ENCODE assay signal across 7 mouse cellular contexts in the genomic region with DNA sequence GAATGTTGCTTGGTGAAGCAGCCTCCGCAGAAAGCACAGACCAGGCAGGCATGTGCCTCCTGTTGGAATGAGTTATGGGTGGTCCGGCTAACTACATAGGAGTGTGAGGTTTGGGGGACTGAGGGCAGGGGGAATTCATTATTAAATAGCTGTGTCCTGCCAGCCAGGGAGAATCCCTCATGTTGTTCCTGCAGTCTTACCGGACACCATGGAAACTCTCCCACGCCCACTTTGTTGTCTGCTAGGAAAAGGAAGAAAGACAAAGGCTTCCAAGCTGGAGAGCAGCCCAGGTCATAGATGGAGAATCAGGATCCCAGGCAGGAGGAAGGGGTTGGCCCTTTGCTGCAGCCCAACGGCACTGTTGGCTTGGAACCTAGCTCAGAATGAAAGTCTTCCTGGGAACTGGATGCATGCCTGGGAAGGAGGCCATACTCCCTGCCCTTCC. TPM values are rescaled to one million over a fixed set of nuclear protein-coding genes. Genes with fewer than 3 reads are reported as not detected.
DNase-seq lines count a peak whose midpoint lies in the region; ATAC-seq and TF ChIP-seq lines count a peak whose summit lies in the region.

No protein-coding gene starts in this region.

- H3K4me2 ChIP-seq in forebrain, embryonic 12.5 days, result peak overlapping the region; percentile 29
- peak overlapping the region; percentile 43 for H3K4me2 ChIP-seq in hindbrain, embryonic 13.5 days
- no peak overlapping the region for H3K4me2 ChIP-seq in stomach, postnatal 0 days (replicated peaks; ENCODE audit: low read depth)

- no peak for TF ChIP-seq CTCF in stomach, postnatal 0 days (IDR thresholded peaks at IDR 0.05; ENCODE audit: low read depth)

- no peak for TF ChIP-seq EP300 in stomach, postnatal 0 days (optimal IDR thresholded peaks at IDR 0.05)

- H3K27ac ChIP-seq in forebrain, embryonic 12.5 days, result peak overlapping the region; percentile 61; the same call in 1 of the 2 replicates
- peak overlapping the region; percentile 73 for H3K27ac ChIP-seq in hindbrain, embryonic 13.5 days
- no peak overlapping the region for H3K27ac ChIP-seq in stomach, postnatal 0 days (replicated peaks)

- no peaks in the 10 kb centered on the region for H3K9me3 ChIP-seq in forebrain, embryonic 12.5 days
- no peaks in the 10 kb centered on the region for H3K9me3 ChIP-seq in hindbrain, embryonic 13.5 days
- H3K9me3 ChIP-seq in stomach, postnatal 0 days (ENCODE audit: control insufficient read depth, low read length), result no peaks in the 10 kb centered on the region

- 0 out of 2 replicates have a peak overlapping the region, but pooled peaks have one; percentile 7 for H3K9ac ChIP-seq in forebrain, embryonic 12.5 days
- H3K9ac ChIP-seq in hindbrain, embryonic 13.5 days, result no peak overlapping the region
- no peak overlapping the region for H3K9ac ChIP-seq in stomach, postnatal 0 days (ENCODE audit: low read length)

- H3K27me3 ChIP-seq in forebrain, embryonic 12.5 days, result no peaks in the 10 kb centered on the region; the same call in 1 of the 2 replicates
- peaks cover 25% of the 10 kb centered on the region; the same call in 1 of the 2 replicates for H3K27me3 ChIP-seq in hindbrain, embryonic 13.5 days
- H3K27me3 ChIP-seq in stomach, postnatal 0 days (ENCODE audit: control insufficient read depth, insufficient read depth, low read length), result no peaks in the 10 kb centered on the region

- H3K4me3 ChIP-seq in forebrain, embryonic 12.5 days (replicated peaks), result no peak overlapping the region
- H3K4me3 ChIP-seq in hindbrain, embryonic 13.5 days, result no peak overlapping the region
- H3K4me3 ChIP-seq in stomach, postnatal 0 days (ENCODE audit: low read depth, low read length), result no peak overlapping the region

- peaks cover 34% of the 10 kb centered on the region for H3K4me1 ChIP-seq in forebrain, embryonic 12.5 days
- H3K4me1 ChIP-seq in hindbrain, embryonic 13.5 days (replicated peaks), result peaks cover 44% of the 10 kb centered on the region
- peaks cover 3% of the 10 kb centered on the region; the same call in 1 of the 2 replicates for H3K4me1 ChIP-seq in stomach, postnatal 0 days (replicated peaks; ENCODE audit: control insufficient read depth, insufficient read depth)

- ATAC-seq in forebrain, embryonic 12.5 days (ENCODE audit: low FRiP score), result peak; percentile 45; the same call in 1 of the 2 replicates
- ATAC-seq in hindbrain, embryonic 13.5 days (ENCODE audit: low FRiP score), result peak; percentile 59
- ATAC-seq in stomach, postnatal 0 days (ENCODE audit: low FRiP score, low TSS enrichment), result no peak

- DNase-seq in embryo, embryonic 10.5 days (ENCODE audit: low spot score), result peak; percentile 63
- DNase-seq in lung, postnatal 14 days, result peak; percentile 52
- DNase-seq in testis, postnatal 10 days (ENCODE audit: low spot score), result no peak
- DNase-seq in urinary bladder, adult 18-20 months (ENCODE audit: low spot score in 2 of 2), result no peak
- DNase-seq in stomach, postnatal 0 days (ENCODE audit: low spot score), result no peak

- 30% methylated on average over 5 of the region's 5 CpGs for WGBS in forebrain, embryonic 12.5 days
- WGBS in hindbrain, embryonic 13.5 days, result 11% methylated on average over 5 of the region's 5 CpGs
- 53% methylated on average over 5 of the region's 5 CpGs for WGBS in stomach, postnatal 0 days

- no peaks in the 10 kb centered on the region for H3K36me3 ChIP-seq in forebrain, embryonic 12.5 days (replicated peaks)
- H3K36me3 ChIP-seq in hindbrain, embryonic 13.5 days, result no peaks in the 10 kb centered on the region
- H3K36me3 ChIP-seq in stomach, postnatal 0 days (ENCODE audit: control insufficient read depth, insufficient read depth, low read length), result no peaks in the 10 kb centered on the region

RNA-seq across cellular contexts. Expression of a gene that starts 51.6 kb away (rescaled TPM):
- 16.8 and 18.7 TPM in 2 replicates for polyA plus RNA-seq in forebrain, embryonic 12.5 days (2016; fragmentation: Nextera tagmentation; extraction: Ambion mirVana)
- polyA plus RNA-seq in hindbrain, embryonic 13.5 days (2015; fragmentation: Nextera tagmentation; extraction: Ambion mirVana), result 12.1 and 12.2 TPM in 2 replicates
- 8.8 and 9.6 TPM in 2 replicates for polyA plus RNA-seq in stomach, postnatal 0 days (2015; fragmentation: Nextera tagmentation; extraction: Ambion mirVana)

Comparison
In these comparisons a context has a peak if more than half of its experiments do, and no peak if none do; other contexts are left out.
1. DNase-seq: peak in embryo, embryonic 10.5 days (single experiment) and lung, postnatal 14 days (single experiment); none in testis, postnatal 10 days (single experiment), urinary bladder, adult 18-20 months (0 of 2) and stomach, postnatal 0 days (single experiment).